Mouse (Mus musculus) midbrain, embryonic 12.5 days (tissue): ENCODE measurements around the gene Med27. TPM values are rescaled to one million over a fixed set of nuclear protein-coding genes. Genes with fewer than 3 reads are reported as not detected.

ENCODE experiments used
- ATAC-seq: fragments of 200-750 bp; cut with Nextera tagmentation; 2 replicates; pipeline ENCODE4 v1.8.0; 2017; ENCODE audit warnings: low read depth, moderate TSS enrichment, moderate library complexity; ENCODE audit not compliant: low FRiP score
- H3K27ac ChIP-seq: fragments of 300-500 bp; sonication (generic); replicated peaks from 2 replicates; pipeline ENCODE4 v1.5.1; 2016; ENCODE audit warnings: mild to moderate bottlenecking
- H3K27me3 ChIP-seq: fragments of 300-500 bp; sonication (generic); 2 replicates; pipeline ENCODE4 v1.6.1; 2016; ENCODE audit warnings: mild to moderate bottlenecking
- H3K36me3 ChIP-seq: fragments of 300-500 bp; sonication (generic); 2 replicates; pipeline ENCODE4 v1.6.1; 2016
- H3K4me1 ChIP-seq: fragments of 300-500 bp; sonication (generic); 2 replicates; pipeline ENCODE4 v1.6.1; 2016
- H3K4me2 ChIP-seq: fragments of 300-500 bp; sonication (generic); replicated peaks from 2 replicates; pipeline ENCODE4 v1.6.1; 2016; ENCODE audit warnings: mild to moderate bottlenecking, moderate library complexity
- H3K4me3 ChIP-seq: fragments of 300-500 bp; sonication (generic); 2 replicates; pipeline ENCODE4 v1.5.1; 2016; ENCODE audit warnings: mild to moderate bottlenecking
- H3K9ac ChIP-seq: fragments of 300-500 bp; sonication (generic); replicated peaks from 2 replicates; pipeline ENCODE4 v1.6.1; 2016; ENCODE audit warnings: mild to moderate bottlenecking, moderate library complexity
- H3K9me3 ChIP-seq: fragments of 300-500 bp; sonication (generic); 2 replicates; pipeline ENCODE4 v1.6.1; 2016; ENCODE audit warnings: mild to moderate bottlenecking
- WGBS: fragments of 180-500 bp; shearing (Covaris S2); methylation state at CpG from one replicate; pipeline ENCODE4 v1.1.7; 2016; 5-methylcytosine and 5-hydroxymethylcytosine counted together
- polyA plus RNA-seq: library from polyadenylated mRNA; unstranded; fragments of >200 nt; fragmentation: Nextera tagmentation; extraction: Ambion mirVana; gene quantifications from 2 replicates; pipeline ENCODE4 v1.2.1, GENCODE M21; 2016

Med27 gene
- polyA plus RNA-seq, 1 experiment from 2014 or later = 72.3 TPM

GRCm38 (mm10) chr2:29439396-29439795 is 92.8 kb downstream of the Med27 start:
- H3K4me1 ChIP-seq = peaks cover 36% of the 10 kb centered on the region
- H3K4me3 ChIP-seq = no peak overlapping the region
- no peak overlapping the region for H3K4me2 ChIP-seq
- no peaks in the 10 kb centered on the region for H3K36me3 ChIP-seq
- H3K9ac ChIP-seq = no peak overlapping the region
- ATAC-seq = no peak
- no peaks in the 10 kb centered on the region for H3K9me3 ChIP-seq
- H3K27ac ChIP-seq = 0 out of 2 replicates have a peak overlapping the region, but pooled peaks have one; percentile 36
- H3K27me3 ChIP-seq = no peaks in the 10 kb centered on the region
- WGBS = 75% methylated on average over 7 of the region's 7 CpGs

GRCm38 (mm10) chr2:29439857-29440502 is 93.4 kb downstream of the Med27 start:
- no peak overlapping the region for H3K9ac ChIP-seq
- H3K4me2 ChIP-seq = no peak overlapping the region
- peaks cover 40% of the 10 kb centered on the region for H3K4me1 ChIP-seq
- peak overlapping the region; percentile 42; the same call in 1 of the 2 replicates for H3K27ac ChIP-seq
- no peaks in the 10 kb centered on the region for H3K27me3 ChIP-seq
- ATAC-seq = no peak
- 54% methylated on average over 7 of the region's 7 CpGs for WGBS
- H3K36me3 ChIP-seq = no peaks in the 10 kb centered on the region
- H3K4me3 ChIP-seq = no peak overlapping the region
- H3K9me3 ChIP-seq = no peaks in the 10 kb centered on the region

GRCm38 (mm10) chr2:29442275-29442674 is 95.7 kb downstream of the Med27 start:
- ATAC-seq = no peak
- peaks cover 40% of the 10 kb centered on the region for H3K4me1 ChIP-seq
- H3K4me3 ChIP-seq = no peak overlapping the region
- no peaks in the 10 kb centered on the region for H3K9me3 ChIP-seq
- H3K27me3 ChIP-seq = no peaks in the 10 kb centered on the region
- H3K27ac ChIP-seq = no peak overlapping the region
- H3K4me2 ChIP-seq = no peak overlapping the region
- H3K36me3 ChIP-seq = no peaks in the 10 kb centered on the region
- no peak overlapping the region for H3K9ac ChIP-seq

GRCm38 (mm10) chr2:29443626-29444217 is 97.1 kb downstream of the Med27 start:
- Histone ChIP-seq H3K27me3 (no peaks in the 10 kb centered on the region), H3K9me3 (no peaks in the 10 kb centered on the region), H3K4me3 (no peak overlapping the region), H3K36me3 (no peaks in the 10 kb centered on the region), H3K27ac (no peak overlapping the region), H3K4me2 (no peak overlapping the region), H3K9ac (no peak overlapping the region), H3K4me1 (peaks cover 44% of the 10 kb centered on the region)
- whole genome bisulfite sequencing = 94% methylated on average over 2 of the region's 2 CpGs
- no peak for ATAC-seq

- Histone ChIP-seq H3K4me2 (no peak overlapping the region), H3K9ac (no peak overlapping the region), H3K4me1 (peaks cover 57% of the 10 kb centered on the region), H3K27me3 (no peaks in the 10 kb centered on the region), H3K9me3 (no peaks in the 10 kb centered on the region), H3K27ac (peak overlapping the region; percentile 54), H3K36me3 (no peaks in the 10 kb centered on the region), H3K4me3 (no peak overlapping the region)
- WGBS = 70% methylated on average over 7 of the region's 7 CpGs
- no peak for ATAC-seq
These were observed 101.9 kb downstream of the Med27 start for GRCm38 (mm10) chr2:29448476-29449002.

GRCm38 (mm10) chr2:29451368-29451999 is 104.9 kb downstream of the Med27 start:
- no peak for ATAC-seq
- Histone ChIP-seq H3K4me1 (peaks cover 70% of the 10 kb centered on the region), H3K27ac (no peak overlapping the region), H3K4me3 (no peak overlapping the region), H3K27me3 (no peaks in the 10 kb centered on the region), H3K9ac (no peak overlapping the region), H3K36me3 (no peaks in the 10 kb centered on the region), H3K4me2 (no peak overlapping the region), H3K9me3 (no peaks in the 10 kb centered on the region)
- 72% methylated on average over 14 of the region's 14 CpGs for WGBS

- Histone ChIP-seq H3K9me3 (no peaks in the 10 kb centered on the region), H3K4me1 (peaks cover 66% of the 10 kb centered on the region)
- ATAC-seq = no peak
These were observed 106.8 kb downstream of the Med27 start for GRCm38 (mm10) chr2:29453376-29453775.

GRCm38 (mm10) chr2:29456631-29457320 is 110.2 kb downstream of the Med27 start:
- Histone ChIP-seq H3K4me3 (no peak overlapping the region), H3K9me3 (no peaks in the 10 kb centered on the region), H3K9ac (no peak overlapping the region), H3K36me3 (no peaks in the 10 kb centered on the region), H3K27ac (no peak overlapping the region), H3K4me1 (peaks cover 36% of the 10 kb centered on the region), H3K27me3 (no peaks in the 10 kb centered on the region), H3K4me2 (no peak overlapping the region)
- ATAC-seq = no peak
- 72% methylated on average over 9 of the region's 9 CpGs for WGBS

More at GRCm38 (mm10) chr2:29453376-29453775, 106.8 kb downstream of the Med27 start:
- 46% methylated on average over 4 of the region's 4 CpGs for WGBS
- Histone ChIP-seq H3K27me3 (no peaks in the 10 kb centered on the region), H3K4me2 (no peak overlapping the region), H3K27ac (no peak overlapping the region), H3K36me3 (no peaks in the 10 kb centered on the region), H3K4me3 (no peak overlapping the region), H3K9ac (no peak overlapping the region)

- no peak overlapping the region for H3K27ac ChIP-seq
- H3K9me3 ChIP-seq = no peaks in the 10 kb centered on the region
- H3K4me3 ChIP-seq = no peak overlapping the region
- WGBS = 76% methylated on average over 2 of the region's 2 CpGs
- H3K36me3 ChIP-seq = no peaks in the 10 kb centered on the region
- H3K27me3 ChIP-seq = no peaks in the 10 kb centered on the region; the same call in 1 of the 2 replicates
- H3K4me2 ChIP-seq = no peak overlapping the region
- H3K9ac ChIP-seq = no peak overlapping the region
- peaks cover 32% of the 10 kb centered on the region for H3K4me1 ChIP-seq
- ATAC-seq = no peak
These were observed 111.1 kb downstream of the Med27 start for GRCm38 (mm10) chr2:29457677-29458076.

- 88% methylated on average over 3 of the region's 3 CpGs for WGBS
- Histone ChIP-seq H3K4me2 (no peak overlapping the region), H3K4me1 (peaks cover 26% of the 10 kb centered on the region), H3K27me3 (no peaks in the 10 kb centered on the region; the same call in 1 of the 2 replicates), H3K9me3 (no peaks in the 10 kb centered on the region), H3K27ac (no peak overlapping the region), H3K36me3 (no peaks in the 10 kb centered on the region), H3K4me3 (no peak overlapping the region), H3K9ac (no peak overlapping the region)
- no peak for ATAC-seq
These were observed 111.8 kb downstream of the Med27 start for GRCm38 (mm10) chr2:29458346-29458950.

- H3K36me3 ChIP-seq = no peaks in the 10 kb centered on the region
- WGBS = 80% methylated on average over 1 of the region's 1 CpGs
- peaks cover 19% of the 10 kb centered on the region for H3K4me1 ChIP-seq
- H3K4me2 ChIP-seq = no peak overlapping the region
- H3K9ac ChIP-seq = no peak overlapping the region
- no peaks in the 10 kb centered on the region for H3K9me3 ChIP-seq
- H3K27ac ChIP-seq = no peak overlapping the region
- H3K27me3 ChIP-seq = no peaks in the 10 kb centered on the region; the same call in 1 of the 2 replicates
- no peak overlapping the region for H3K4me3 ChIP-seq
- ATAC-seq = no peak
These were observed 113.0 kb downstream of the Med27 start for GRCm38 (mm10) chr2:29459648-29460047.
